Mouse (Mus musculus) liver, embryonic 11.5 days (tissue): Measurements from ENCODE around the gene Il2. TPM values are rescaled to one million over a fixed set of nuclear protein-coding genes. Genes with fewer than 3 reads are reported as not detected.

Source experiments
- ATAC-seq: fragments of 200-750 bp; cut with Nextera tagmentation; replicated peaks from 2 replicates; pipeline ENCODE4 v1.8.0; 2017; ENCODE audit warnings: moderate number of reproducible peaks, mild to moderate bottlenecking, moderate TSS enrichment, moderate library complexity; ENCODE audit not compliant: low FRiP score
- DNase-seq: peaks from one replicate; pipeline ENCODE4 v3.0.0-alpha.2; 2017; ENCODE audit warnings: low spot score
- H3K27ac ChIP-seq: fragments of 300-500 bp; sonication (generic); 2 replicates; pipeline ENCODE4 v1.5.1; 2014; ENCODE audit warnings: mild to moderate bottlenecking, low read depth, low read length, control low read depth
- H3K27me3 ChIP-seq: fragments of 300-500 bp; sonication (generic); replicated peaks from 2 replicates; pipeline ENCODE4 v1.6.1; 2014; ENCODE audit warnings: low read length, mixed read lengths; ENCODE audit not compliant: control insufficient read depth, insufficient read depth
- H3K36me3 ChIP-seq: fragments of 300-500 bp; sonication (generic); 2 replicates; pipeline ENCODE4 v1.6.1; 2014; ENCODE audit warnings: mild to moderate bottlenecking, low read length, moderate library complexity, mixed read lengths; ENCODE audit not compliant: control insufficient read depth, insufficient read depth
- H3K4me1 ChIP-seq: fragments of 300-500 bp; sonication (generic); replicated peaks from 2 replicates; pipeline ENCODE4 v1.6.1; 2014; ENCODE audit warnings: low read length, mixed read lengths; ENCODE audit not compliant: control insufficient read depth, insufficient read depth
- H3K4me2 ChIP-seq: fragments of 300-500 bp; sonication (generic); 2 replicates; pipeline ENCODE4 v1.6.1; 2014; ENCODE audit warnings: mild to moderate bottlenecking, control low read depth, moderate library complexity
- H3K4me3 ChIP-seq: fragments of 300-500 bp; sonication (generic); 2 replicates; pipeline ENCODE4 v1.5.1; 2014; ENCODE audit warnings: low read depth, low read length, control low read depth
- H3K9ac ChIP-seq: fragments of 300-500 bp; sonication (generic); 2 replicates; pipeline ENCODE4 v1.6.1; 2014; ENCODE audit warnings: low read depth, low read length, control low read depth
- H3K9me3 ChIP-seq: fragments of 300-500 bp; sonication (generic); 2 replicates; pipeline ENCODE4 v1.6.1; 2016; ENCODE audit warnings: low read length, inconsistent platforms, mixed read lengths; ENCODE audit not compliant: control insufficient read depth
- WGBS: fragments of 180-500 bp; shearing (Covaris S2); extraction: QIAGEN DNeasy Blood & Tissue Kit; methylation state at CpG from one replicate; pipeline ENCODE4 v1.1.7; 2014; 5-methylcytosine and 5-hydroxymethylcytosine counted together
- polyA plus RNA-seq: library from polyadenylated mRNA; unstranded; fragments of >200 nt; fragmentation: Nextera tagmentation; extraction: Ambion mirVana; gene quantifications from 2 replicates; pipeline ENCODE4 v1.2.1, GENCODE M21; 2014

The Il2 gene
- polyA plus RNA-seq, 1 experiment from 2014 or later, result 0.32 TPM

GRCm38 (mm10) chr3:37128269-37128668 lies 2.5 kb upstream of the Il2 start:
- no peak overlapping the region for H3K9ac ChIP-seq
- WGBS, result 48% methylated on average over 4 of the region's 4 CpGs
- no peak overlapping the region for H3K4me2 ChIP-seq
- no peak overlapping the region for H3K4me3 ChIP-seq
- no peaks in the 10 kb centered on the region for H3K36me3 ChIP-seq
- H3K4me1 ChIP-seq, result no peaks in the 10 kb centered on the region
- no peaks in the 10 kb centered on the region for H3K27me3 ChIP-seq
- H3K9me3 ChIP-seq, result no peaks in the 10 kb centered on the region
- ATAC-seq (no peak), DNase-seq (no peak)
- H3K27ac ChIP-seq, result no peak overlapping the region

- H3K27ac ChIP-seq, result no peak overlapping the region
- no peak for ATAC-seq
- no peak overlapping the region for H3K9ac ChIP-seq
- no peaks in the 10 kb centered on the region for H3K27me3 ChIP-seq
- H3K4me3 ChIP-seq, result no peak overlapping the region
- H3K4me1 ChIP-seq, result no peaks in the 10 kb centered on the region
- DNase-seq, result no peak
- H3K36me3 ChIP-seq, result no peaks in the 10 kb centered on the region
- 53% methylated on average over 4 of the region's 4 CpGs for WGBS
- H3K9me3 ChIP-seq, result no peaks in the 10 kb centered on the region
- no peak overlapping the region for H3K4me2 ChIP-seq
Observed at GRCm38 (mm10) chr3:37126162-37126561, 403 bp upstream of the Il2 start.

GRCm38 (mm10) chr3:37090721-37091120 lies 35.0 kb downstream of the Il2 start:
- DNase-seq (no peak), ATAC-seq (no peak)
- Histone ChIP-seq H3K36me3 (no peaks in the 10 kb centered on the region), H3K27me3 (no peaks in the 10 kb centered on the region), H3K4me1 (no peaks in the 10 kb centered on the region), H3K4me3 (no peak overlapping the region), H3K27ac (no peak overlapping the region), H3K9ac (no peak overlapping the region), H3K9me3 (no peaks in the 10 kb centered on the region), H3K4me2 (no peak overlapping the region)

DNA sequence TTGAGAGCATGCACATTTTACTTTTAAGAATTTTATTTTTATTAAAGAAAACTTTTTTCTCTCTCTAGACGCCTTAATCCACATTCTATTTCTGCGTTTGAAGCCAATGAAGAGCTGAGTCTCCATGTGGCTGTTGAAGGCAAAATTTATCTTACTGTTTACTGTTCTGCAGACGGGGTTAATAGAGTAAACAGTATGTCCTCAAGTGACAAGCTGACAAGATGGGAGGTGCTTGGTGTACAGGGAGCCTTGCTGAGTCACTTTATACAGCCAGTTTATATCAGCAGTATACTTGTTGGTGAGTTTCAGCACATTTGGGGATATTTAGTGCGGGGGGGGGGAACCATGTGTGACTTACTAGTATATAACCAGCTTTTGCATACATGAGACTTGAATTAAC lies 40.9 kb downstream of the Il2 start:
- Histone ChIP-seq H3K36me3 (no peaks in the 10 kb centered on the region), H3K4me2 (no peak overlapping the region), H3K9me3 (no peaks in the 10 kb centered on the region), H3K9ac (no peak overlapping the region), H3K4me3 (no peak overlapping the region), H3K4me1 (no peaks in the 10 kb centered on the region), H3K27ac (no peak overlapping the region), H3K27me3 (no peaks in the 10 kb centered on the region)
- no peak for ATAC-seq
- WGBS, result 69% methylated on average over 4 of the region's 4 CpGs
- no peak for DNase-seq

GRCm38 (mm10) chr3:37073211-37073610 lies 52.5 kb downstream of the Il2 start:
- DNase-seq, result no peak
- H3K9me3 ChIP-seq, result no peaks in the 10 kb centered on the region
- no peak for ATAC-seq
- H3K4me2 ChIP-seq, result no peak overlapping the region
- no peaks in the 10 kb centered on the region for H3K4me1 ChIP-seq
- H3K9ac ChIP-seq, result no peak overlapping the region
- H3K36me3 ChIP-seq, result no peaks in the 10 kb centered on the region
- no peak overlapping the region for H3K27ac ChIP-seq
- no peak overlapping the region for H3K4me3 ChIP-seq
- no peaks in the 10 kb centered on the region for H3K27me3 ChIP-seq

Other genes starting within 250 kb of the Il2 start
- 0.21 and 0.36 TPM in 2 replicates for gene Adad1, start 62.4 kb downstream of the Il2 start, polyA plus RNA-seq
- not detected in 2 replicates for gene Il21, start 106.7 kb upstream of the Il2 start, polyA plus RNA-seq
- 9.2 and 10.7 TPM in 2 replicates for gene Bbs12, start 186.6 kb upstream of the Il2 start, polyA plus RNA-seq
- gene Cetn4, start 186.7 kb upstream of the Il2 start, polyA plus RNA-seq, result 2.2 and 2.4 TPM in 2 replicates
- 0.26 and 0.44 TPM in 2 replicates for gene Fgf2, start 222.4 kb upstream of the Il2 start, polyA plus RNA-seq